Mouse (Mus musculus) embryonic facial prominence, embryonic 15.5 days (tissue): ENCODE measurements around the gene Atf7ip. TPM values are rescaled to one million over a fixed set of nuclear protein-coding genes. Genes with fewer than 3 reads are reported as not detected.
A peak's percentile ranks its signal among the peaks of the same experiment; 100 is the strongest.

Experiments used
- ATAC-seq: fragments of 200-750 bp; cut with Nextera tagmentation; 2 replicates; pipeline ENCODE4 v1.8.0; 2017; ENCODE audit warnings: low read depth, moderate TSS enrichment; ENCODE audit not compliant: insufficient number of reproducible peaks, low FRiP score, low TSS enrichment
- H3K27ac ChIP-seq: fragments of 300-500 bp; sonication (generic); replicated peaks from 2 replicates; pipeline ENCODE4 v1.5.1; 2015; ENCODE audit warnings: mild to moderate bottlenecking, inconsistent platforms
- H3K27me3 ChIP-seq: fragments of 300-500 bp; sonication (generic); 2 replicates; pipeline ENCODE4 v1.6.1; 2015; ENCODE audit warnings: inconsistent platforms
- H3K36me3 ChIP-seq: fragments of 300-500 bp; sonication (generic); 2 replicates; pipeline ENCODE4 v1.6.1; 2015; ENCODE audit warnings: mild to moderate bottlenecking, inconsistent platforms
- H3K4me1 ChIP-seq: fragments of 300-500 bp; sonication (generic); 2 replicates; pipeline ENCODE4 v1.6.1; 2015; ENCODE audit warnings: inconsistent platforms
- H3K4me2 ChIP-seq: fragments of 300-500 bp; sonication (generic); replicated peaks from 2 replicates; pipeline ENCODE4 v1.6.1; 2015; ENCODE audit warnings: mild to moderate bottlenecking, inconsistent platforms
- H3K4me3 ChIP-seq: fragments of 300-500 bp; sonication (generic); replicated peaks from 2 replicates; pipeline ENCODE4 v1.5.1; 2015; ENCODE audit warnings: mild to moderate bottlenecking, inconsistent platforms
- H3K9ac ChIP-seq: fragments of 300-500 bp; sonication (generic); 2 replicates; pipeline ENCODE4 v1.6.1; 2015; ENCODE audit warnings: inconsistent platforms
- H3K9me3 ChIP-seq: fragments of 300-500 bp; sonication (generic); replicated peaks from 2 replicates; pipeline ENCODE4 v1.6.1; 2016; ENCODE audit warnings: inconsistent platforms
- WGBS: fragments of 180-500 bp; shearing (Covaris S2); methylation state at CpG from one replicate; pipeline ENCODE4 v1.1.7; 2015; 5-methylcytosine and 5-hydroxymethylcytosine counted together
- polyA plus RNA-seq: library from polyadenylated mRNA; unstranded; fragments of >200 nt; fragmentation: Nextera tagmentation; extraction: Ambion mirVana; gene quantifications from 2 replicates; pipeline ENCODE4 v1.2.1, GENCODE M21; 2015

The Atf7ip gene
- polyA plus RNA-seq, 1 experiment from 2014 or later, result 37.5 TPM

GRCm38 (mm10) chr6:136543164-136543563 lies 37.2 kb downstream of the Atf7ip start:
- Histone ChIP-seq H3K4me1 (peaks cover 17% of the 10 kb centered on the region), H3K27ac (peak overlapping the region; percentile 53), H3K4me3 (no peak overlapping the region), H3K27me3 (no peaks in the 10 kb centered on the region), H3K9ac (no peak overlapping the region), H3K4me2 (peak overlapping the region; percentile 12; the same call in 1 of the 2 replicates), H3K36me3 (peaks cover 18% of the 10 kb centered on the region; the same call in 1 of the 2 replicates), H3K9me3 (no peaks in the 10 kb centered on the region)
- 12% methylated on average over 6 of the region's 6 CpGs for WGBS
- peak; percentile 57; the same call in 1 of the 2 replicates for ATAC-seq

GRCm38 (mm10) chr6:136545284-136545870 lies 39.4 kb downstream of the Atf7ip start:
- ATAC-seq, result no peak
- no peak overlapping the region for H3K4me2 ChIP-seq
- WGBS, result 83% methylated on average over 11 of the region's 11 CpGs
- no peak overlapping the region; the same call in 1 of the 2 replicates for H3K27ac ChIP-seq
- no peaks in the 10 kb centered on the region for H3K27me3 ChIP-seq
- H3K9ac ChIP-seq, result no peak overlapping the region
- peaks cover 3% of the 10 kb centered on the region; the same call in 1 of the 2 replicates for H3K36me3 ChIP-seq
- H3K4me1 ChIP-seq, result peaks cover 27% of the 10 kb centered on the region
- no peak overlapping the region for H3K4me3 ChIP-seq
- no peaks in the 10 kb centered on the region for H3K9me3 ChIP-seq

- Histone ChIP-seq H3K4me3 (no peak overlapping the region), H3K9me3 (no peaks in the 10 kb centered on the region), H3K9ac (no peak overlapping the region), H3K27ac (no peak overlapping the region), H3K36me3 (no peaks in the 10 kb centered on the region), H3K4me2 (no peak overlapping the region), H3K4me1 (peaks cover 26% of the 10 kb centered on the region), H3K27me3 (no peaks in the 10 kb centered on the region)
- 79% methylated on average over 2 of the region's 2 CpGs for WGBS
- no peak for ATAC-seq
These were observed 40.3 kb downstream of the Atf7ip start for GRCm38 (mm10) chr6:136546286-136546685.

GRCm38 (mm10) chr6:136546987-136547386 lies 41.0 kb downstream of the Atf7ip start:
- Histone ChIP-seq H3K9me3 (no peaks in the 10 kb centered on the region), H3K4me1 (peaks cover 20% of the 10 kb centered on the region), H3K4me3 (no peak overlapping the region), H3K4me2 (no peak overlapping the region), H3K9ac (no peak overlapping the region), H3K27me3 (no peaks in the 10 kb centered on the region), H3K27ac (no peak overlapping the region), H3K36me3 (no peaks in the 10 kb centered on the region)
- WGBS, result 66% methylated on average over 7 of the region's 7 CpGs
- no peak for ATAC-seq

- no peak for ATAC-seq
- 70% methylated on average over 6 of the region's 6 CpGs for WGBS
- Histone ChIP-seq H3K9ac (no peak overlapping the region), H3K9me3 (no peaks in the 10 kb centered on the region), H3K4me3 (no peak overlapping the region), H3K36me3 (no peaks in the 10 kb centered on the region), H3K27me3 (no peaks in the 10 kb centered on the region), H3K27ac (peak overlapping the region; percentile 77), H3K4me1 (peaks cover 18% of the 10 kb centered on the region), H3K4me2 (no peak overlapping the region)
These were observed 42.2 kb downstream of the Atf7ip start for GRCm38 (mm10) chr6:136548041-136548770.

- Histone ChIP-seq H3K4me2 (no peak overlapping the region), H3K27ac (no peak overlapping the region)
- WGBS, result 79% methylated on average over 6 of the region's 6 CpGs
These were observed 42.8 kb downstream of the Atf7ip start for GRCm38 (mm10) chr6:136548796-136549195.

GRCm38 (mm10) chr6:136549606-136550005 lies 43.6 kb downstream of the Atf7ip start:
- Histone ChIP-seq H3K4me1 (peaks cover 14% of the 10 kb centered on the region), H3K9ac (no peak overlapping the region), H3K4me2 (no peak overlapping the region), H3K27me3 (no peaks in the 10 kb centered on the region), H3K9me3 (no peaks in the 10 kb centered on the region), H3K27ac (no peak overlapping the region), H3K4me3 (no peak overlapping the region), H3K36me3 (no peaks in the 10 kb centered on the region)
- ATAC-seq, result no peak
- 55% methylated on average over 3 of the region's 3 CpGs for WGBS

More at GRCm38 (mm10) chr6:136548796-136549195, 42.8 kb downstream of the Atf7ip start:
- Histone ChIP-seq H3K4me3 (no peak overlapping the region), H3K9me3 (no peaks in the 10 kb centered on the region), H3K4me1 (peaks cover 14% of the 10 kb centered on the region), H3K27me3 (no peaks in the 10 kb centered on the region), H3K36me3 (no peaks in the 10 kb centered on the region), H3K9ac (no peak overlapping the region)
- no peak for ATAC-seq

- peak overlapping the region; percentile 63 for H3K27ac ChIP-seq
- H3K9ac ChIP-seq, result no peak overlapping the region
- ATAC-seq, result no peak
- no peak overlapping the region for H3K4me3 ChIP-seq
- H3K4me2 ChIP-seq, result no peak overlapping the region
- no peaks in the 10 kb centered on the region for H3K9me3 ChIP-seq
- WGBS, result 46% methylated on average over 7 of the region's 7 CpGs
- peaks cover 14% of the 10 kb centered on the region for H3K4me1 ChIP-seq
- H3K27me3 ChIP-seq, result no peaks in the 10 kb centered on the region
- H3K36me3 ChIP-seq, result no peaks in the 10 kb centered on the region
These were observed 44.8 kb downstream of the Atf7ip start for GRCm38 (mm10) chr6:136550596-136551304.

- Histone ChIP-seq H3K4me1 (peaks cover 14% of the 10 kb centered on the region), H3K9me3 (no peaks in the 10 kb centered on the region), H3K9ac (no peak overlapping the region), H3K36me3 (no peaks in the 10 kb centered on the region), H3K4me3 (no peak overlapping the region), H3K4me2 (no peak overlapping the region), H3K27me3 (no peaks in the 10 kb centered on the region), H3K27ac (no peak overlapping the region)
- no peak for ATAC-seq
- WGBS, result 87% methylated on average over 7 of the region's 7 CpGs
These were observed 45.7 kb downstream of the Atf7ip start for GRCm38 (mm10) chr6:136551550-136552109.

GRCm38 (mm10) chr6:136553156-136553555 lies 47.2 kb downstream of the Atf7ip start:
- Histone ChIP-seq H3K4me1 (peaks cover 13% of the 10 kb centered on the region), H3K9me3 (no peaks in the 10 kb centered on the region), H3K27me3 (no peaks in the 10 kb centered on the region), H3K27ac (peak overlapping the region; percentile 71), H3K4me3 (no peak overlapping the region), H3K4me2 (no peak overlapping the region), H3K9ac (no peak overlapping the region), H3K36me3 (no peaks in the 10 kb centered on the region)
- no peak for ATAC-seq
- WGBS, result 57% methylated on average over 5 of the region's 5 CpGs
